Mouse (Mus musculus): ENCODE data around the gene Tada2a.

Tada2a gene

GRCm38 (mm10) chr11:84128943-84129798 is at the start of gene Tada2a, which contains the start of gene Acaca:
Tada2a (minus strand) TSS chr11:84129600.
Acaca (plus strand) TSS chr11:84129672.
- DNase-seq = peak; percentile 86

- DNase-seq = peak; percentile 18
Observed at GRCm38 (mm10) chr11:84178571-84178970, 49.2 kb upstream of the Tada2a start.

GRCm38 (mm10) chr11:84172539-84173435 is 43.4 kb upstream of the Tada2a start:
- no peak for DNase-seq

- DNase-seq = peak; percentile 19
Observed at GRCm38 (mm10) chr11:84168701-84169288, 39.4 kb upstream of the Tada2a start.

- no peak for DNase-seq
Observed at GRCm38 (mm10) chr11:84167046-84167526, 37.7 kb upstream of the Tada2a start, which contains the start of gene Gm11437. Gm11437 (minus strand) TSS chr11:84167476.

GRCm38 (mm10) chr11:84164561-84164960 is 35.2 kb upstream of the Tada2a start:
- DNase-seq = no peak

GRCm38 (mm10) chr11:84164123-84164522 is 34.7 kb upstream of the Tada2a start:
- no peak for DNase-seq

- no peak for DNase-seq
Observed at GRCm38 (mm10) chr11:84156535-84157262, 27.3 kb upstream of the Tada2a start.

- no peak for DNase-seq
Observed at GRCm38 (mm10) chr11:84150884-84151283, 21.5 kb upstream of the Tada2a start.

GRCm38 (mm10) chr11:84146081-84146480 is 16.7 kb upstream of the Tada2a start:
- DNase-seq = no peak

- DNase-seq = no peak
Observed at GRCm38 (mm10) chr11:84145201-84145798, 15.9 kb upstream of the Tada2a start.

GRCm38 (mm10) chr11:84141752-84142151 is 12.4 kb upstream of the Tada2a start:
- peak; percentile 16 for DNase-seq

GRCm38 (mm10) chr11:84136453-84136852 is 7.1 kb upstream of the Tada2a start:
- no peak for DNase-seq

- no peak for DNase-seq
Observed at GRCm38 (mm10) chr11:84134331-84134860, 5.0 kb upstream of the Tada2a start.

GRCm38 (mm10) chr11:84129799-84130185 is 392 bp upstream of the Tada2a start:
- no peak for DNase-seq

GRCm38 (mm10) chr11:84127977-84128376 is 1.4 kb downstream of the Tada2a start:
- DNase-seq = peak; percentile 12

- DNase-seq = no peak
Observed at GRCm38 (mm10) chr11:84121051-84121956, 8.1 kb downstream of the Tada2a start.

- DNase-seq = no peak
Observed at GRCm38 (mm10) chr11:84117431-84117830, 12.0 kb downstream of the Tada2a start.

- no peak for DNase-seq
Observed at GRCm38 (mm10) chr11:84116221-84116620, 13.2 kb downstream of the Tada2a start.

- peak; percentile 12 for DNase-seq
Observed at GRCm38 (mm10) chr11:84115646-84116045, 13.8 kb downstream of the Tada2a start.

Data from cerebellum, adult 9-11 months (tissue).